ENCODE assay signal across 11 mouse cellular contexts in genomic region chr1:183595306-183595705, GRCm38 (mm10).
"Had no signal": no experiment of that assay in that cellular context is flagged by ENCODE, and none has a peak within 500 bp of the region (broad histone marks: within the 10 kb centered on the region; RNA-seq: fewer than 3 reads in every experiment).

No protein-coding gene starts in this region.

- H3K4me2 ChIP-seq: limb, embryonic 15.5 days; liver, embryonic 13.5 days; lung, embryonic 15.5 days; midbrain, embryonic 12.5 days; neural tube, embryonic 13.5 days had no signal

- H3K9me3 ChIP-seq: limb, embryonic 15.5 days; liver, embryonic 13.5 days; lung, embryonic 15.5 days; midbrain, embryonic 12.5 days; neural tube, embryonic 13.5 days had no signal

- H3K9ac ChIP-seq: limb, embryonic 15.5 days; liver, embryonic 13.5 days; liver, postnatal 0 days; lung, embryonic 15.5 days; midbrain, embryonic 12.5 days; neural tube, embryonic 13.5 days had no signal

- H3K27ac ChIP-seq: left cerebral cortex, adult 2 months; limb, embryonic 15.5 days; liver, embryonic 13.5 days; lung, embryonic 15.5 days; midbrain, embryonic 12.5 days; neural tube, embryonic 13.5 days had no signal

- DNase-seq: kidney, adult 11 months; kidney, postnatal 14 days; liver, embryonic 13.5 days; liver, postnatal 0 days; right cerebral cortex, postnatal 14 days; thymus, postnatal 4 days had no signal

- H3K4me3 ChIP-seq: left cerebral cortex, adult 2 months; limb, embryonic 15.5 days; liver, embryonic 13.5 days; lung, embryonic 15.5 days; midbrain, embryonic 12.5 days; neural tube, embryonic 13.5 days had no signal

- H3K27me3 ChIP-seq: limb, embryonic 15.5 days; liver, embryonic 13.5 days; lung, embryonic 15.5 days; midbrain, embryonic 12.5 days; neural tube, embryonic 13.5 days had no signal

- H3K4me1 ChIP-seq: limb, embryonic 15.5 days; liver, embryonic 13.5 days; lung, embryonic 15.5 days; midbrain, embryonic 12.5 days; neural tube, embryonic 13.5 days had no signal

- ATAC-seq: liver, postnatal 0 days had no signal

- H3K36me3 ChIP-seq: limb, embryonic 15.5 days; liver, embryonic 13.5 days; lung, embryonic 15.5 days; midbrain, embryonic 12.5 days; neural tube, embryonic 13.5 days had no signal
